Mouse (Mus musculus): ENCODE results near the gene Pde4d. TPM values are rescaled to one million over a fixed set of nuclear protein-coding genes. Genes with fewer than 3 reads are reported as not detected.
A peak's percentile ranks its signal among the peaks of the same experiment; 100 is the strongest.

Pde4d gene
- polyA plus RNA-seq, 1 experiment from 2014 or later, result 13.6 TPM

DNA sequence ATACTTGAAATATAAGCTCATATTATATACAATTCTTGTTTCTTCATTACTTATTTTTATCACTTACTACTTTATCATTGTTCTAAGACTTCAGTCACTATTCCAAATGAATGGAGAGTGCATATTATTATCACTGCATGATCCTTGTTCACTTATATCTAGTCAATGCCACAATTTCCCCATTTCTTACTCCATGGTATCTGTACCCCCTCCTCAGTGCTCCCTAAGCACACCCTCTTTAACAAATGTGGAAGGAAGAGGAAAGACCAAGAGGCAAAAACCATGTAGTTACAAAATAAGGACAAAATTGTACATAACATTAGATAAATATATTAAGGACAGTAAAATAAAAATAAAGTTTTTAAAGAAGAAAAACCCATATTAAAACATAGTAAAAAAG is 216.8 kb downstream of the Pde4d start:
- no peaks in the 10 kb centered on the region for H3K9me3 ChIP-seq (ENCODE audit: control insufficient read depth, low read length)
- no peak overlapping the region for H3K9ac ChIP-seq (ENCODE audit: low read depth, low read length)
- DNase-seq (ENCODE audit: low spot score) (no peak), ATAC-seq (ENCODE audit: low read depth) (no peak)
- H3K4me3 ChIP-seq (ENCODE audit: low read depth, low read length), result no peak overlapping the region
- no peak overlapping the region for H3K27ac ChIP-seq (replicated peaks; ENCODE audit: low read depth, low read length)
- no peaks in the 10 kb centered on the region for H3K27me3 ChIP-seq (replicated peaks; ENCODE audit: control insufficient read depth, insufficient read depth, low read length)
- no peak overlapping the region for H3K4me2 ChIP-seq (ENCODE audit: low read depth, low read length)
- no peaks in the 10 kb centered on the region for H3K36me3 ChIP-seq (ENCODE audit: control insufficient read depth, insufficient read depth, low read length)
- H3K4me1 ChIP-seq (ENCODE audit: control insufficient read depth, insufficient read depth, low read length), result no peaks in the 10 kb centered on the region

GRCm38 (mm10) chr13:108667077-108667476 is 217.3 kb downstream of the Pde4d start:
- H3K9ac ChIP-seq (ENCODE audit: low read depth, low read length), result no peak overlapping the region
- WGBS, result 61% methylated on average over 1 of the region's 1 CpGs
- H3K27me3 ChIP-seq (replicated peaks; ENCODE audit: control insufficient read depth, insufficient read depth, low read length), result no peaks in the 10 kb centered on the region
- DNase-seq (ENCODE audit: low spot score) (peak; percentile 22), ATAC-seq (ENCODE audit: low read depth) (no peak)
- H3K27ac ChIP-seq (replicated peaks; ENCODE audit: low read depth, low read length), result no peak overlapping the region
- H3K9me3 ChIP-seq (ENCODE audit: control insufficient read depth, low read length), result no peaks in the 10 kb centered on the region
- no peaks in the 10 kb centered on the region for H3K36me3 ChIP-seq (ENCODE audit: control insufficient read depth, insufficient read depth, low read length)
- H3K4me1 ChIP-seq (ENCODE audit: control insufficient read depth, insufficient read depth, low read length), result no peaks in the 10 kb centered on the region
- H3K4me2 ChIP-seq (ENCODE audit: low read depth, low read length), result no peak overlapping the region
- H3K4me3 ChIP-seq (ENCODE audit: low read depth, low read length), result no peak overlapping the region

DNA sequence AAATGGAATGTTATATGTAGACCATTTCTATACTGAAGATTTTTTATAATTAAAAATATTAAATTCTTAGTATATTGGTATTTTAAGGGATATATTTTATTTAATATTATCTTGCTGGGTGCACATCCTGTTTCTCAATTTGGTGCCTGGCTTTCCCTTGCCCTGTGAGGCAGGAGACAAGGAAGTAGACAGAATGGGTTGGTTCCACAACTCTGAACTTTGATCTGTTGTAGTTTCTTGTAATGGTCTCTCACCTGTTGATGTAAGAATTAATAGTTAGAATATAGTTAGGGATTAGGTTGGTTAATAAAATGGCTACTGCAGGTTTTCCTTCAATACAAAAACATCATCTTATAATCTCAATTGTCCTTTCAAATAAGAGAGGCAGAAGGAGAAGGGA is 227.3 kb downstream of the Pde4d start:
- Histone ChIP-seq H3K4me1 (ENCODE audit: control insufficient read depth, insufficient read depth, low read length) (no peaks in the 10 kb centered on the region), H3K9me3 (ENCODE audit: control insufficient read depth, low read length) (no peaks in the 10 kb centered on the region), H3K4me2 (ENCODE audit: low read depth, low read length) (no peak overlapping the region), H3K36me3 (ENCODE audit: control insufficient read depth, insufficient read depth, low read length) (no peaks in the 10 kb centered on the region), H3K9ac (ENCODE audit: low read depth, low read length) (no peak overlapping the region), H3K27ac (replicated peaks; ENCODE audit: low read depth, low read length) (no peak overlapping the region), H3K4me3 (ENCODE audit: low read depth, low read length) (no peak overlapping the region), H3K27me3 (replicated peaks; ENCODE audit: control insufficient read depth, insufficient read depth, low read length) (no peaks in the 10 kb centered on the region)
- ATAC-seq (ENCODE audit: low read depth) (no peak), DNase-seq (ENCODE audit: low spot score) (no peak)

- DNase-seq (ENCODE audit: low spot score), result no peak
- 86% methylated on average over 4 of the region's 4 CpGs for WGBS
Observed at GRCm38 (mm10) chr13:108683018-108683417, 233.3 kb downstream of the Pde4d start.

DNA sequence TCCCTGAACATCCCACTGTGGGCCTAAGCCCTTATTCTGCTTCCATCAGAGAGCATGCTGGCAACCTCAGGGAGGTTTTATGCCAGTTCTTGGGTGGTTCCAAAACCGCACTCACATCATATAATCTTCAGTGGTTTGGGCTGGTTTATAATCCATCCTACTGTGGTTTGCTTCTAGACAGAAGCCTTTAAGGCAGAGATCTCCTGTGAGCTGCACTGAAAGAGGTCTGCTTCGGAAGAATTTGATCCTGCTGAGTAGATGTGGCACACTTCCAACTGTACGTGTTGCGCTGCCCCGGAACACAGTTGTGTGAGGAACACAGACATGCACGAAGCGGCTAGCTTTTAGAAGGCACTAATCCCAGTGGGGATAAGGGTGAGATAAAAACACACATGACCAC is 236.1 kb downstream of the Pde4d start:
- peak; percentile 85 for DNase-seq (ENCODE audit: low spot score)
- 74% methylated on average over 7 of the region's 7 CpGs for whole genome bisulfite sequencing
- Histone ChIP-seq H3K27ac (replicated peaks; ENCODE audit: low read depth, low read length) (no peak overlapping the region), H3K36me3 (ENCODE audit: control insufficient read depth, insufficient read depth, low read length) (no peaks in the 10 kb centered on the region), H3K9me3 (ENCODE audit: control insufficient read depth, low read length) (no peaks in the 10 kb centered on the region), H3K4me1 (ENCODE audit: control insufficient read depth, insufficient read depth, low read length) (no peaks in the 10 kb centered on the region), H3K27me3 (replicated peaks; ENCODE audit: control insufficient read depth, insufficient read depth, low read length) (no peaks in the 10 kb centered on the region; the same call in 1 of the 2 replicates), H3K9ac (ENCODE audit: low read depth, low read length) (no peak overlapping the region), H3K4me2 (ENCODE audit: low read depth, low read length) (no peak overlapping the region), H3K4me3 (ENCODE audit: low read depth, low read length) (no peak overlapping the region)
- peak; percentile 71; the same call in 1 of the 2 replicates for ATAC-seq (ENCODE audit: low read depth)

More at GRCm38 (mm10) chr13:108683018-108683417, 233.3 kb downstream of the Pde4d start:
- Histone ChIP-seq H3K4me3 (ENCODE audit: low read depth, low read length) (no peak overlapping the region), H3K4me1 (ENCODE audit: control insufficient read depth, insufficient read depth, low read length) (no peaks in the 10 kb centered on the region), H3K9ac (ENCODE audit: low read depth, low read length) (no peak overlapping the region), H3K27me3 (replicated peaks; ENCODE audit: control insufficient read depth, insufficient read depth, low read length) (no peaks in the 10 kb centered on the region), H3K4me2 (ENCODE audit: low read depth, low read length) (no peak overlapping the region), H3K36me3 (ENCODE audit: control insufficient read depth, insufficient read depth, low read length) (no peaks in the 10 kb centered on the region), H3K27ac (replicated peaks; ENCODE audit: low read depth, low read length) (no peak overlapping the region), H3K9me3 (ENCODE audit: control insufficient read depth, low read length) (no peaks in the 10 kb centered on the region)
- ATAC-seq (ENCODE audit: low read depth), result no peak

- H3K27me3 ChIP-seq (replicated peaks; ENCODE audit: control insufficient read depth, insufficient read depth, low read length), result no peaks in the 10 kb centered on the region; the same call in 1 of the 2 replicates
- H3K36me3 ChIP-seq (ENCODE audit: control insufficient read depth, insufficient read depth, low read length), result no peaks in the 10 kb centered on the region
- WGBS, result 75% methylated on average over 2 of the region's 2 CpGs
- no peak overlapping the region for H3K9ac ChIP-seq (ENCODE audit: low read depth, low read length)
- no peak for DNase-seq (ENCODE audit: low spot score)
- no peaks in the 10 kb centered on the region for H3K9me3 ChIP-seq (ENCODE audit: control insufficient read depth, low read length)
- no peak overlapping the region for H3K4me2 ChIP-seq (ENCODE audit: low read depth, low read length)
- no peak for ATAC-seq (ENCODE audit: low read depth)
- no peak overlapping the region for H3K4me3 ChIP-seq (ENCODE audit: low read depth, low read length)
- no peaks in the 10 kb centered on the region for H3K4me1 ChIP-seq (ENCODE audit: control insufficient read depth, insufficient read depth, low read length)
- no peak overlapping the region for H3K27ac ChIP-seq (replicated peaks; ENCODE audit: low read depth, low read length)
Observed at GRCm38 (mm10) chr13:108686262-108686661, 236.5 kb downstream of the Pde4d start.

DNA sequence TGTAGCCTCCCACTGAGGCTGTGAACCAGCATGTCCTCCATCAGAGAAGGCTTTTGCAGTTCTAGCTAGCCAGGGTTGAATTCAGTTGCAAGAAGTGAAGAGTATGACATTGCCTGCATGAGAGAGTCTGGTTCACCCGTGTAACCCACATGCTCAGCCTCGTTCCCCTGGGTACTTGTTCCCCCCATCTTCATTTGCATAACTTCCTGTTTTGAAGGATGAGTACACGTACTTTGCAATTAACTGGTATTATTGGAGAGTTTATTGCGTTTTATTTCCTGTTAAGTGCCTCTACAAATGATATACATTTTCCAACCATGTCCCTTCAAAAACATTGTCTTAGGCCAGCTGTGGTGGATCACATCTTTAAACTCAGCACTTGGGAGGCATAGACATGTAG is 237.1 kb downstream of the Pde4d start:
- no peaks in the 10 kb centered on the region for H3K36me3 ChIP-seq (ENCODE audit: control insufficient read depth, insufficient read depth, low read length)
- H3K4me3 ChIP-seq (ENCODE audit: low read depth, low read length), result no peak overlapping the region
- DNase-seq (ENCODE audit: low spot score) (no peak), ATAC-seq (ENCODE audit: low read depth) (no peak)
- no peaks in the 10 kb centered on the region for H3K9me3 ChIP-seq (ENCODE audit: control insufficient read depth, low read length)
- H3K27ac ChIP-seq (replicated peaks; ENCODE audit: low read depth, low read length), result no peak overlapping the region
- no peaks in the 10 kb centered on the region for H3K4me1 ChIP-seq (ENCODE audit: control insufficient read depth, insufficient read depth, low read length)
- 75% methylated on average over 4 of the region's 4 CpGs for WGBS
- no peaks in the 10 kb centered on the region; the same call in 1 of the 2 replicates for H3K27me3 ChIP-seq (replicated peaks; ENCODE audit: control insufficient read depth, insufficient read depth, low read length)
- H3K9ac ChIP-seq (ENCODE audit: low read depth, low read length), result no peak overlapping the region
- H3K4me2 ChIP-seq (ENCODE audit: low read depth, low read length), result no peak overlapping the region

DNA sequence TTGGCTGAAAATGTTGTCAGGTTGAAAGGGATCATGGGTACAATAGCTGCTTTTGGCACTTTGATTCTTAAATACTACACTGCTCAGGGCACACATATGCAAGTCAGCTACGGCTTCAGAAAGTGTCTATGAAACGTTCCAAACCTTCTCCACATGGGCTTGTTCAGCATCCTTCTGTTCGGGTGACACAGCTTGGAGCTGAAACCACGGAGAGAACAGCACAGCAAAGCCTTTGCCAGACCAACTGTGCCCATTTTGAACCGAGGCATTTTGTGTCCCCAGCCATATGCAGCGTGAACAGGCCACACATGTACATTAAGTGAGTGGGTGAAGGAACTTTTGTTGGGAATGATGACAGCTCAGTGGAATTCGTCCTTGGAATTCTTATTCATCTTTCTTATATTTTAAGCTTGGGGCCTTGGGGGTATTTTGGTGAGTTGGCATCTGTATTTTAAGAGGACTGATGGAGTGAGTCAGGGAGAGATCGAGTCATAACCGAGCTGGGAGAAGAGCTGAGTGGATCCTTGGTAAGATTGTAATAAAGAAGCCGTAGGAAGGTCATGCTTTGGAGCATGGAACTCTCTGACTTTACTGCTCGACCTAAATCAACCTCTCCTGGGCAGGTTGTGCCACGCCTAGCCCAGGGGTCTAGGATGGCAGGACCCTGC is 243.3 kb downstream of the Pde4d start:
- H3K27ac ChIP-seq (replicated peaks; ENCODE audit: low read depth, low read length), result no peak overlapping the region
- H3K4me2 ChIP-seq (ENCODE audit: low read depth, low read length), result no peak overlapping the region
- WGBS, result 79% methylated on average over 12 of the region's 12 CpGs
- H3K36me3 ChIP-seq (ENCODE audit: control insufficient read depth, insufficient read depth, low read length), result no peaks in the 10 kb centered on the region
- DNase-seq (ENCODE audit: low spot score) (no peak), ATAC-seq (ENCODE audit: low read depth) (no peak)
- H3K4me1 ChIP-seq (ENCODE audit: control insufficient read depth, insufficient read depth, low read length), result no peaks in the 10 kb centered on the region
- no peaks in the 10 kb centered on the region; the same call in 1 of the 2 replicates for H3K27me3 ChIP-seq (replicated peaks; ENCODE audit: control insufficient read depth, insufficient read depth, low read length)
- H3K9me3 ChIP-seq (ENCODE audit: control insufficient read depth, low read length), result no peaks in the 10 kb centered on the region
- H3K4me3 ChIP-seq (ENCODE audit: low read depth, low read length), result no peak overlapping the region
- H3K9ac ChIP-seq (ENCODE audit: low read depth, low read length), result no peak overlapping the region

DNA sequence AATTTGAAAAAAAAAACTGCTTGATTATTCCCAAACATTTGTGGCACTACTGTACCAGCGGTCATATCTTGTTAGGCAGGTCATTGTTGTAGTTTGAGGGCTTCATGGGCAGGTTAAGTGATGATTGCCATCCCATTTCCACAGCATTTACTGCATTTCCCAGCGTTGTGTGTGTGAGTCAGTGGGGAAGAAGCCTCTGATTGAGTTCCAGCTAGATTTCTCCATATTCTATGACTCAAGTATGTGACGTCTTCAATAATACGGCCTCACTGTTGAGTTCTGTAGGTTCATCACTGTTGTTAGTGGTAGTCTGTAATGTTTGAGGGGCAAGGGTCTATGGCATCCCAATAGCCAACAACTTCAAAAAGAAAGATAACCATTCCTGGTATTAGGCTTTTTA is 255.7 kb downstream of the Pde4d start:
- no peaks in the 10 kb centered on the region for H3K27me3 ChIP-seq (replicated peaks; ENCODE audit: control insufficient read depth, insufficient read depth, low read length)
- no peak for ATAC-seq (ENCODE audit: low read depth)
- H3K9me3 ChIP-seq (ENCODE audit: control insufficient read depth, low read length), result no peaks in the 10 kb centered on the region
- no peak overlapping the region for H3K9ac ChIP-seq (ENCODE audit: low read depth, low read length)
- 83% methylated on average over 4 of the region's 4 CpGs for WGBS
- H3K36me3 ChIP-seq (ENCODE audit: control insufficient read depth, insufficient read depth, low read length), result no peaks in the 10 kb centered on the region
- no peaks in the 10 kb centered on the region for H3K4me1 ChIP-seq (ENCODE audit: control insufficient read depth, insufficient read depth, low read length)
- no peak overlapping the region for H3K4me3 ChIP-seq (ENCODE audit: low read depth, low read length)
- H3K27ac ChIP-seq (replicated peaks; ENCODE audit: low read depth, low read length), result no peak overlapping the region
- no peak overlapping the region for H3K4me2 ChIP-seq (ENCODE audit: low read depth, low read length)
- no peak for DNase-seq (ENCODE audit: low spot score)

Measured in embryonic facial prominence, embryonic 14.5 days (tissue).